Mouse (Mus musculus): ENCODE measurements at regions not wholly inside any gene's neighbourhood (a gene's known extent, or its start where the extent isn't known, plus 50 kb on each side); places are given as distances from the start of the nearest gene placed in this dataset.

- TF ChIP-seq ZC3H11A (IDR thresholded peaks at IDR 0.05; ENCODE audit: borderline replicate concordance, low read depth, low read length) (no peak), MAFK (IDR thresholded peaks at IDR 0.05; ENCODE audit: insufficient read depth, low read depth, low read length) (no peak), HCFC1 (IDR thresholded peaks at IDR 0.05; ENCODE audit: borderline replicate concordance, insufficient read depth, low read length) (no peak)
Measured at GRCm38 (mm10) chr14:104821903-104822573, 299.6 kb upstream of the Rnf219 start.
